Mouse (Mus musculus) inflammation-experienced regulatory T-cells, adult 16 weeks (primary cell): ENCODE measurements around the gene Mybpc1. TPM values are rescaled to one million over a fixed set of nuclear protein-coding genes. Genes with fewer than 3 reads are reported as not detected.

Experiments used
- polyA plus RNA-seq: library from polyadenylated mRNA; unstranded; fragments of 100-300 nt; shearing (Covaris generic); gene quantifications from one replicate; pipeline ENCODE4 v1.2.1, GENCODE M21; 2017

Gene Mybpc1
- not detected for polyA plus RNA-seq

GRCm38 (mm10) chr10:88604943-88605342 is at the start of gene Mybpc1:
Mybpc1 (minus strand) TSS chr10:88605152.

DNA sequence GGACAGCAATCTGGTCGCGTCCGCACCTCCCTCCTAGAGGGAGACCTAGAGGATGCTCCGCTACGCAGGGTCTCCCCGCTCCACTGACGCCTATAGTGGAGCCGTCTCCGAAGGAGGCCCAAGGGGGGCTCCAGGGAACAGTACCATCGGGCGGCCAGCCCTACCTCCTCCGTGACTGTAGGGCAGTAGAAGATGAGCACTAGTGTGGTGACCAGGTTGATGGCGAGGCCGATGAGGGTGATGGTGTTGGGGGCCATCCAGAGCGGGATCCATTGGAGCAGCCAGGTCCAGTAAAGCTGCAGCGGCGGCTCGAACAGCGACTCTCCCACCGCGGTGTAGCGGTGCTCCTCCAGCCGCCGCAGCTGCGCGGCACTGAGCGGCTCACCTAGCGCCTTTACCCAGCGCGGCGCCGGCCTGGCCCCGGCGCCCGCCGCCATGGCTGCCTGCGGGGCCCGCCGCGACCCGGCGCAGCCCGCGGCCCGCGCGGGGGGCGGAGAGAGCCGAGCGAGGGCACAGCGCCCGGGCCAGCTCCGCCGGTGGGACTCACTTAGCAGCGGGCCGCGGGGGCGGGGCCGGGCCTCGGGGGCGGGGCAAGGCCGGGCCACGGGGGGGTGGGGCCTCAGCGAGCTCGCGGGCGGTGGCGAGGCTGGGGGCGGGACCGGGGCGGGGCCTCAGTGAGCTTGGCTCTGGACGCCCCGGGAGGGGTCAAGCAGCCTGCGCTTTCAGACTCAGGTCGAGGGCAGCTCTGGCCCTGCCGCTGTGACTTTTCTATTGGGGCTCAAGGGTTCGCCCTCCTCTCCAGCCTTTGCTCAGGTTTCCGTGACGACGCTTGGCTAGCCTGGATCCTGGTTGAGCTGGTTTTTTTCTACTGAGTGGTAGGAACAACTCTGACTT is 101.3 kb downstream of the Mybpc1 start, which contains the start of gene Chpt1:
Chpt1 (minus strand) TSS at position 653 of the 894 bp plus-strand sequence.

Other genes with a start within 250 kb of the Mybpc1 start
- 1.2 TPM for gene Dram1, start 226.1 kb downstream of the Mybpc1 start, polyA plus RNA-seq
- 7.5 TPM for gene Gnptab, start 226.0 kb downstream of the Mybpc1 start, polyA plus RNA-seq
- gene Sycp3, start 145.6 kb downstream of the Mybpc1 start, polyA plus RNA-seq: not detected
- 2.1 TPM for gene Chpt1, start 101.1 kb downstream of the Mybpc1 start, polyA plus RNA-seq
- gene Spic, start 79.9 kb upstream of the Mybpc1 start, polyA plus RNA-seq: 6.0 TPM
- 96.6 TPM for gene Arl1, start 125.7 kb upstream of the Mybpc1 start, polyA plus RNA-seq
- gene Utp20, start 221.7 kb upstream of the Mybpc1 start, polyA plus RNA-seq: 26.1 TPM